Mouse (Mus musculus): ENCODE measurements around the gene Cpeb4. TPM values are rescaled to one million over a fixed set of nuclear protein-coding genes. Genes with fewer than 3 reads are reported as not detected.

The Cpeb4 gene
- total and polyA plus RNA-seq, 2 experiments, result 9.0 to 30.6 TPM

DNA sequence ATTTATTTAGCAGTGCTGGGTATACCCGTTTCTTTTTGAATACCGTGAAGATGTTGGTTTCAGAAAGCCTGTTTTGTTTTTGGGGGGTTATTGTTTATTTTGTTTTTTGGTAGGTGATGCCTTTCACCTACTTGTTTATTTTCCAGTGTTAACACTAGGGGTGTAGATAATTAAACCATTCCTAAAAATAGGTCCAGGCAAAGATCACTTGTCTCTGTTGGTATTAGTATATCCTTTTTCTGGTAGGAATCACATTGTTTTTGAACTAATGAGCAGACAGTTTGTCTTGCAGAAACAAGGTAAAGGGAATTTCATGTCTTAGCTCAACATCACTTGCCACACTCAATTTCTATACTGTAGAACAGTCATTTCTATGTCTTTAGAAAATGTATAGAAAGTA is 2.1 kb downstream of the Cpeb4 start:
- H3K4me3 ChIP-seq (ENCODE audit: insufficient read depth, low read depth, low read length), result peak overlapping the region; percentile 64; the same call in 1 of the 2 replicates
- no peak overlapping the region for H3K9ac ChIP-seq (ENCODE audit: low read depth, low read length)
- H3K4me1 ChIP-seq (ENCODE audit: control insufficient read depth, insufficient read depth, low read length), result peaks cover 12% of the 10 kb centered on the region
- peak; percentile 78 for DNase-seq (ENCODE audit: extremely low read depth, low read depth, low spot score)
- H3K27me3 ChIP-seq (ENCODE audit: control insufficient read depth, insufficient read depth, low read length), result no peaks in the 10 kb centered on the region
- H3K27ac ChIP-seq (replicated peaks; ENCODE audit: insufficient read depth, low read depth, low read length), result no peak overlapping the region
- TF ChIP-seq POLR2A (IDR thresholded peaks at IDR 0.05; ENCODE audit: extremely low read depth, insufficient read depth, low read length) (no peak), CTCF (IDR thresholded peaks at IDR 0.05; ENCODE audit: low read depth, low read length) (no peak)
- 6% methylated on average over 2 of the region's 2 CpGs for WGBS
- H3K79me2 ChIP-seq (ENCODE audit: control insufficient read depth, insufficient read depth, low read length), result peaks cover 17% of the 10 kb centered on the region; the same call in 1 of the 2 replicates
- H3K36me3 ChIP-seq (ENCODE audit: control insufficient read depth, insufficient read depth, low read length), result peaks cover 1% of the 10 kb centered on the region; the same call in 1 of the 2 replicates

- H3K79me2 ChIP-seq (ENCODE audit: control insufficient read depth, insufficient read depth, low read length), result peaks cover 18% of the 10 kb centered on the region; the same call in 1 of the 2 replicates
- no peak overlapping the region for H3K4me3 ChIP-seq (ENCODE audit: insufficient read depth, low read depth, low read length)
- peak overlapping the region; percentile 27; the same call in 1 of the 2 replicates for H3K27ac ChIP-seq (replicated peaks; ENCODE audit: insufficient read depth, low read depth, low read length)
- WGBS, result 15% methylated on average over 1 of the region's 1 CpGs
- H3K36me3 ChIP-seq (ENCODE audit: control insufficient read depth, insufficient read depth, low read length), result peaks cover 20% of the 10 kb centered on the region
- H3K4me1 ChIP-seq (ENCODE audit: control insufficient read depth, insufficient read depth, low read length), result peaks cover 30% of the 10 kb centered on the region
- DNase-seq (ENCODE audit: extremely low read depth, low read depth, low spot score), result peak; percentile 59
- no peak overlapping the region for H3K9ac ChIP-seq (ENCODE audit: low read depth, low read length)
- no peak for TF ChIP-seq POLR2A (IDR thresholded peaks at IDR 0.05; ENCODE audit: extremely low read depth, insufficient read depth, low read length)
- TF ChIP-seq CTCF (IDR thresholded peaks at IDR 0.05; ENCODE audit: low read depth, low read length), result no peak
- H3K27me3 ChIP-seq (ENCODE audit: control insufficient read depth, insufficient read depth, low read length), result no peaks in the 10 kb centered on the region
These were observed 11.7 kb downstream of the Cpeb4 start for GRCm38 (mm10) chr11:31883671-31884070.

GRCm38 (mm10) chr11:31885765-31886164 is 13.8 kb downstream of the Cpeb4 start:
- Histone ChIP-seq H3K27ac (replicated peaks; ENCODE audit: insufficient read depth, low read depth, low read length) (no peak overlapping the region), H3K4me1 (ENCODE audit: control insufficient read depth, insufficient read depth, low read length) (peaks cover 29% of the 10 kb centered on the region), H3K36me3 (ENCODE audit: control insufficient read depth, insufficient read depth, low read length) (peaks cover 28% of the 10 kb centered on the region), H3K9ac (ENCODE audit: low read depth, low read length) (no peak overlapping the region), H3K27me3 (ENCODE audit: control insufficient read depth, insufficient read depth, low read length) (no peaks in the 10 kb centered on the region), H3K79me2 (ENCODE audit: control insufficient read depth, insufficient read depth, low read length) (peaks cover 19% of the 10 kb centered on the region; the same call in 1 of the 2 replicates), H3K4me3 (ENCODE audit: insufficient read depth, low read depth, low read length) (no peak overlapping the region)
- WGBS, result 12% methylated on average over 1 of the region's 1 CpGs
- peak; percentile 60 for DNase-seq (ENCODE audit: extremely low read depth, low read depth, low spot score)
- TF ChIP-seq CTCF (IDR thresholded peaks at IDR 0.05; ENCODE audit: low read depth, low read length), result no peak
- TF ChIP-seq POLR2A (IDR thresholded peaks at IDR 0.05; ENCODE audit: extremely low read depth, insufficient read depth, low read length), result no peak

- Histone ChIP-seq H3K36me3 (ENCODE audit: control insufficient read depth, insufficient read depth, low read length) (peaks cover 33% of the 10 kb centered on the region), H3K4me1 (ENCODE audit: control insufficient read depth, insufficient read depth, low read length) (peaks cover 22% of the 10 kb centered on the region), H3K27me3 (ENCODE audit: control insufficient read depth, insufficient read depth, low read length) (no peaks in the 10 kb centered on the region), H3K4me3 (ENCODE audit: insufficient read depth, low read depth, low read length) (no peak overlapping the region), H3K79me2 (ENCODE audit: control insufficient read depth, insufficient read depth, low read length) (peaks cover 10% of the 10 kb centered on the region; the same call in 1 of the 2 replicates), H3K27ac (replicated peaks; ENCODE audit: insufficient read depth, low read depth, low read length) (no peak overlapping the region), H3K9ac (ENCODE audit: low read depth, low read length) (no peak overlapping the region)
- no peak for DNase-seq (ENCODE audit: extremely low read depth, low read depth, low spot score)
- WGBS, result 43% methylated on average over 1 of the region's 1 CpGs
- TF ChIP-seq POLR2A (IDR thresholded peaks at IDR 0.05; ENCODE audit: extremely low read depth, insufficient read depth, low read length) (no peak), CTCF (IDR thresholded peaks at IDR 0.05; ENCODE audit: low read depth, low read length) (no peak)
These were observed 16.2 kb downstream of the Cpeb4 start for GRCm38 (mm10) chr11:31888229-31888628.

- Histone ChIP-seq H3K4me1 (ENCODE audit: control insufficient read depth, insufficient read depth, low read length) (peaks cover 16% of the 10 kb centered on the region), H3K9ac (ENCODE audit: low read depth, low read length) (no peak overlapping the region), H3K27me3 (ENCODE audit: control insufficient read depth, insufficient read depth, low read length) (no peaks in the 10 kb centered on the region), H3K4me3 (ENCODE audit: insufficient read depth, low read depth, low read length) (no peak overlapping the region), H3K36me3 (ENCODE audit: control insufficient read depth, insufficient read depth, low read length) (peaks cover 39% of the 10 kb centered on the region), H3K27ac (replicated peaks; ENCODE audit: insufficient read depth, low read depth, low read length) (no peak overlapping the region), H3K79me2 (ENCODE audit: control insufficient read depth, insufficient read depth, low read length) (peaks cover 19% of the 10 kb centered on the region; the same call in 1 of the 2 replicates)
- TF ChIP-seq POLR2A (IDR thresholded peaks at IDR 0.05; ENCODE audit: extremely low read depth, insufficient read depth, low read length) (no peak), CTCF (IDR thresholded peaks at IDR 0.05; ENCODE audit: low read depth, low read length) (no peak)
- WGBS, result 16% methylated on average over 3 of the region's 3 CpGs
- DNase-seq (ENCODE audit: extremely low read depth, low read depth, low spot score), result peak; percentile 64
These were observed 20.1 kb downstream of the Cpeb4 start for GRCm38 (mm10) chr11:31892152-31892551.

- Histone ChIP-seq H3K4me1 (ENCODE audit: control insufficient read depth, insufficient read depth, low read length) (peaks cover 14% of the 10 kb centered on the region), H3K36me3 (ENCODE audit: control insufficient read depth, insufficient read depth, low read length) (peaks cover 46% of the 10 kb centered on the region), H3K27me3 (ENCODE audit: control insufficient read depth, insufficient read depth, low read length) (no peaks in the 10 kb centered on the region), H3K27ac (replicated peaks; ENCODE audit: insufficient read depth, low read depth, low read length) (no peak overlapping the region), H3K9ac (ENCODE audit: low read depth, low read length) (no peak overlapping the region), H3K4me3 (ENCODE audit: insufficient read depth, low read depth, low read length) (no peak overlapping the region), H3K79me2 (ENCODE audit: control insufficient read depth, insufficient read depth, low read length) (peaks cover 20% of the 10 kb centered on the region; the same call in 1 of the 2 replicates)
- TF ChIP-seq POLR2A (IDR thresholded peaks at IDR 0.05; ENCODE audit: extremely low read depth, insufficient read depth, low read length) (no peak), CTCF (IDR thresholded peaks at IDR 0.05; ENCODE audit: low read depth, low read length) (no peak)
- 44% methylated on average over 2 of the region's 2 CpGs for WGBS
- DNase-seq (ENCODE audit: extremely low read depth, low read depth, low spot score), result no peak
These were observed 21.6 kb downstream of the Cpeb4 start for GRCm38 (mm10) chr11:31893639-31894038.
